Mouse (Mus musculus) adrenal gland, postnatal 10 days (tissue): ENCODE data around the gene Atp6v1g2. TPM values are rescaled to one million over a fixed set of nuclear protein-coding genes. Genes with fewer than 3 reads are reported as not detected.

Source experiments
- microRNA-seq: library from miRNA; unstranded; fragments of <30 nt; microRNA quantifications from one replicate; pipeline ENCODE4 v1.2.0, GENCODE M21; 2021
- total RNA-seq, 2 experiments: library from RNA; stranded (reverse); gene quantifications; 2 replicates each; pipeline ENCODE4 v1.2.3; 2021

Gene Atp6v1g2
- total RNA-seq, 2 experiments from 2014 or later = 5.6 to 9.4 TPM

Small RNAs within 50 kb of the gene (microRNA-seq; reads per million reads assigned to microRNA genes)
- gene Mir6973a = not detected
- not detected for gene Mir6974
- not detected for gene Mir6975
- gene Mir8094 = not detected

Other genes starting within 250 kb of the Atp6v1g2 start
- 10 to 100 TPM; 56.5 to 63.0 TPM for gene Vars, start 232.7 kb upstream of the Atp6v1g2 start, total RNA-seq
- 1 to 10 TPM in 1 of 2 experiments, under 1 TPM in 1; 0.72 to 1.5 TPM for gene Vwa7, start 217.1 kb upstream of the Atp6v1g2 start, total RNA-seq
- 1 to 10 TPM; 1.1 to 1.6 TPM for gene Sapcd1, start 205.6 kb upstream of the Atp6v1g2 start, total RNA-seq
- gene Msh5, start 186.9 kb upstream of the Atp6v1g2 start, total RNA-seq = 1 to 10 TPM; 2.3 to 5.0 TPM
- 100 to 1,000 TPM in 1 of 2 experiments, 10 to 100 TPM in 1; 95.6 to 105 TPM for gene Clic1, start 183.7 kb upstream of the Atp6v1g2 start, total RNA-seq
- 10 to 100 TPM; 35.2 to 51.7 TPM for gene Ddah2, start 174.6 kb upstream of the Atp6v1g2 start, total RNA-seq
- not detected for gene Ly6g6c, start 168.3 kb upstream of the Atp6v1g2 start, total RNA-seq
- under 1 TPM; 0.24 to 0.30 TPM for gene Mpig6b, start 167.5 kb upstream of the Atp6v1g2 start, total RNA-seq
- under 1 TPM in 1 of 2 experiments, not detected in 1; 0.27 TPM for gene Ly6g6e, start 156.8 kb upstream of the Atp6v1g2 start, total RNA-seq
- 1 to 10 TPM; 1.1 to 2.2 TPM for gene Ly6g6d, start 155.6 kb upstream of the Atp6v1g2 start, total RNA-seq
- gene Ly6g6f, start 148.1 kb upstream of the Atp6v1g2 start, total RNA-seq = under 1 TPM in 1 of 2 experiments, not detected in 1; 0.48 TPM
- gene Abhd16a, start 144.4 kb upstream of the Atp6v1g2 start, total RNA-seq = 10 to 100 TPM; 77.2 to 91.4 TPM
- not detected for gene Ly6g5c, start 125.4 kb upstream of the Atp6v1g2 start, total RNA-seq
- gene Ly6g5b, start 118.2 kb upstream of the Atp6v1g2 start, total RNA-seq = under 1 TPM; 0.30 to 0.91 TPM
- 10 to 100 TPM; 10.8 to 11.4 TPM for gene Gpank1, start 112.2 kb upstream of the Atp6v1g2 start, total RNA-seq
- 100 to 1,000 TPM; 198 to 200 TPM for gene Csnk2b, start 111.6 kb upstream of the Atp6v1g2 start, total RNA-seq
- gene D17H6S53E, start 107.3 kb upstream of the Atp6v1g2 start, total RNA-seq = 10 to 100 TPM; 26.0 to 28.5 TPM
- gene Apom, start 101.6 kb upstream of the Atp6v1g2 start, total RNA-seq = 100 to 1,000 TPM in 1 of 2 experiments, 10 to 100 TPM in 1; 44.8 to 115 TPM
- 100 to 1,000 TPM; 300 to 349 TPM for gene Bag6, start 98.5 kb upstream of the Atp6v1g2 start, total RNA-seq
- 100 to 1,000 TPM; 182 to 212 TPM for gene Prrc2a, start 68.8 kb upstream of the Atp6v1g2 start, total RNA-seq
- 1 to 10 TPM; 6.6 to 6.8 TPM for gene Aif1, start 57.6 kb upstream of the Atp6v1g2 start, total RNA-seq
- 10 to 100 TPM in 1 of 2 experiments, 1 to 10 TPM in 1; 10.0 to 10.5 TPM for gene Lst1, start 45.2 kb upstream of the Atp6v1g2 start, total RNA-seq
- gene Ltb, start 39.2 kb upstream of the Atp6v1g2 start, total RNA-seq = 10 to 100 TPM; 11.5 to 12.6 TPM
- gene Tnf, start 31.7 kb upstream of the Atp6v1g2 start, total RNA-seq = 1 to 10 TPM; 1.3 to 1.4 TPM
- gene Lta, start 28.3 kb upstream of the Atp6v1g2 start, total RNA-seq = under 1 TPM; 0.81 to 0.97 TPM
- 1 to 10 TPM in 1 of 2 experiments, not detected in 1; 1.3 TPM for gene Gm16181, start 12.8 kb upstream of the Atp6v1g2 start, total RNA-seq
- gene Nfkbil1, start 2.1 kb downstream of the Atp6v1g2 start, total RNA-seq = 10 to 100 TPM; 17.3 to 17.5 TPM
- 100 to 1,000 TPM; 189 to 235 TPM for gene Ddx39b, start 8.1 kb downstream of the Atp6v1g2 start, total RNA-seq
- gene H2-D1, start 29.1 kb downstream of the Atp6v1g2 start, total RNA-seq = 100 to 1,000 TPM; 105 to 116 TPM
- 1 to 10 TPM; 1.4 to 1.5 TPM for gene H2-Q1, start 86.7 kb downstream of the Atp6v1g2 start, total RNA-seq
- 1 to 10 TPM in 1 of 2 experiments, under 1 TPM in 1; 0.70 to 1.4 TPM for gene H2-Q2, start 108.6 kb downstream of the Atp6v1g2 start, total RNA-seq
- 10 to 100 TPM; 18.5 to 22.0 TPM for gene H2-Q4, start 146.0 kb downstream of the Atp6v1g2 start, total RNA-seq
- 1 to 10 TPM; 3.2 to 4.6 TPM for gene H2-Q6, start 191.2 kb downstream of the Atp6v1g2 start, total RNA-seq
- 1 to 10 TPM; 5.1 to 5.2 TPM for gene H2-Q7, start 205.5 kb downstream of the Atp6v1g2 start, total RNA-seq
- 100 to 1,000 TPM in 1 of 2 experiments, 10 to 100 TPM in 1; 41.1 to 106 TPM for gene H2-Q10, start 236.4 kb downstream of the Atp6v1g2 start, total RNA-seq